Mouse (Mus musculus): ENCODE data around the gene AL607142.1. TPM values are rescaled to one million over a fixed set of nuclear protein-coding genes. Genes with fewer than 3 reads are reported as not detected.
A peak's percentile ranks its signal among the peaks of the same experiment; 100 is the strongest.

Gene AL607142.1
- polyA plus RNA-seq, 1 experiment from 2014 or later: not detected

DNA sequence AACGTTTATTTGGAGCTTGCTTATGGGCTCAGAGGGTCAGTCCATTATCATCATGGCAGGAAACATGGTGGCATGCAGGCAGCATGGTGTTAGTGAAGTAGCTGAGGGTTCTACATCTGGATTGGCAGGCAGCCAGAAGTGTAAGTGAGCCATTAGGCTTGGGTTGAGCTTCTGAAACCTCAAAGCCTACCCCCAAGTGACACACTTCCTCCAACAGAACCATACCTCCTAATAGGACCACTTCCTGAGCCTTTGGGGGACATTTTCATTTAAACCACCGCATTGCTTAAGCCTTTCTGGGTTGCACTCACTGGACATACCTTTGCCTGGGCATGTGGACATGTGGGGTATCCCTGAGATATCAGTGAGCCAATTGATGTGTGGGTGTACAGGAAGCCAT is 23.3 kb upstream of the AL607142.1 start:
- no peak overlapping the region for H3K27ac ChIP-seq
- WGBS: 78% methylated on average over 2 of the region's 2 CpGs

DNA sequence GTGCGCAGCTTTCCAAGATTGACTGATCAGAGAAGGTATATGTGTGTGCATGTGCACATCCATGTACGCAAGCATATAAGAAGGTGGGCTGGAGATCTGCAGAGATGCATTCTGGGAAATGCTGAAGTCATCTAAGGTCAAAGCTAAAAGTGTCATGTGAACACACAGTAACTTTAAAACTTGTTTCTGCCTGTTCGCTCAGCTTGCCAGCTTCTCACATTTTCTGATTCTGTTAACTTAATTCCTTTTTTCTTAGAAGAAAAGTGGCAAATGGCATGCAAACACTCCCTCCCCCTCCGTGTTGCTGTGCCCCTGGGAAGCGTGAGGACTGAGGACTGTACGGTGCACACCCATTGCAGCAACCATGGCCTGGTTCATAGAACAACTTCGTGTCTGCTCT is 22.3 kb upstream of the AL607142.1 start:
- H3K27me3 ChIP-seq: 0 out of 2 replicates have a peak, but pooled peaks cover 2% of the 10 kb centered on the region
- ATAC-seq (replicated peaks; ENCODE audit: insufficient number of reproducible peaks, insufficient read depth, low FRiP score, low read depth): no peak
- WGBS: 84% methylated on average over 7 of the region's 7 CpGs

More for the DNA sequence above, 23.3 kb upstream of the AL607142.1 start:
- no peak overlapping the region for H3K4me2 ChIP-seq
- H3K9me3 ChIP-seq (replicated peaks): no peaks in the 10 kb centered on the region
- H3K4me3 ChIP-seq: no peak overlapping the region
- H3K9ac ChIP-seq: no peak overlapping the region
- H3K4me1 ChIP-seq (replicated peaks): peaks cover 10% of the 10 kb centered on the region; the same call in 1 of the 2 replicates
- ATAC-seq (replicated peaks; ENCODE audit: insufficient number of reproducible peaks, insufficient read depth, low FRiP score, low read depth): no peak
- H3K27me3 ChIP-seq: peaks cover 7% of the 10 kb centered on the region; the same call in 1 of the 2 replicates
- no peaks in the 10 kb centered on the region for H3K36me3 ChIP-seq

DNA sequence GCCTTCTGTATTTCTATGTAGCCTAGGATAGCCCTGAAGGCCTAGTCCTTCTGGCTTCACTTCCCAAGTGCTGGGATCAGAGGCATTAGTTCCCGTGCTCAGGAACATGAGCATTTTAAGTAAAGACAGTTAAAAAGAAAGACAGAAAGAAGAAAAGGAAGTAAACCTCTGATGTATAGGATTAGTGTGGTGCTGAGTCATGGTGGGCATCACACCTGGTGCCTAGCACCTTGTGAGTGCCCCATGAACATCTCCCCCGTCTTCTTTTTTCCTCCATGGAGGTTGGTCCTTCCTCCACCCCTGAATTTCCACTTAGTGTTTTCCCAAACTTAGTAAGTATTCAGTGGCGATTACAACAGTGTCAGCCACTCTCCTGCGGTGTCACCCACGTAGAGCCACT is 20.2 kb upstream of the AL607142.1 start:
- Histone ChIP-seq H3K9me3 (replicated peaks) (no peaks in the 10 kb centered on the region), H3K4me2 (no peak overlapping the region), H3K27me3 (no peaks in the 10 kb centered on the region), H3K9ac (no peak overlapping the region), H3K27ac (no peak overlapping the region), H3K36me3 (no peaks in the 10 kb centered on the region), H3K4me3 (no peak overlapping the region), H3K4me1 (replicated peaks) (peaks cover 18% of the 10 kb centered on the region; the same call in 1 of the 2 replicates)
- ATAC-seq (replicated peaks; ENCODE audit: insufficient number of reproducible peaks, insufficient read depth, low FRiP score, low read depth): no peak
- 77% methylated on average over 5 of the region's 5 CpGs for WGBS

More for the DNA sequence above, 22.3 kb upstream of the AL607142.1 start:
- H3K9ac ChIP-seq: no peak overlapping the region
- H3K36me3 ChIP-seq: no peaks in the 10 kb centered on the region
- H3K27ac ChIP-seq: no peak overlapping the region
- H3K4me2 ChIP-seq: no peak overlapping the region
- no peaks in the 10 kb centered on the region for H3K9me3 ChIP-seq (replicated peaks)
- peaks cover 18% of the 10 kb centered on the region; the same call in 1 of the 2 replicates for H3K4me1 ChIP-seq (replicated peaks)
- H3K4me3 ChIP-seq: no peak overlapping the region

DNA sequence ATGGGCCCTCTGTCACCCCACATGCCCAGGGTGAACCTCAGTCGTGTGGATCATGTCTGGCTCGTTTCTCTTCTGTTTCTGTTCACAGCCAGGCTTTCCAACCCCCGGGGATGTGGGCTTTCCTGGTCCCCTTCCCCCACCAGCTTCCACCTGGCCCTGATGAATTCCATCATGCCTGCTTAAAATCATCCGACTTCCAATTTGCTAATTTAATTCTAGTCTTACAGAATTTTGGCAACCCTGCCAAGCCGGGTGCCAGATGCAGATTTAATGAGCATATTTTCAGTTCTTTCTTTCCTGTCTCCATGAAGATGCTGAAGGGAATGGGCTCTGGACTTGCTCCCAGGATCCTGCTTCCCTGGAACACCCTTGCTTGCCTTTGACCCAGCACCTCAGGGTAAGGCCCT is 19.7 kb upstream of the AL607142.1 start:
- Histone ChIP-seq H3K9ac (no peak overlapping the region), H3K9me3 (replicated peaks) (no peaks in the 10 kb centered on the region), H3K4me2 (no peak overlapping the region), H3K4me3 (no peak overlapping the region), H3K27me3 (no peaks in the 10 kb centered on the region), H3K36me3 (no peaks in the 10 kb centered on the region), H3K27ac (no peak overlapping the region), H3K4me1 (replicated peaks) (peaks cover 18% of the 10 kb centered on the region; the same call in 1 of the 2 replicates)
- ATAC-seq (replicated peaks; ENCODE audit: insufficient number of reproducible peaks, insufficient read depth, low FRiP score, low read depth): no peak
- 55% methylated on average over 5 of the region's 5 CpGs for WGBS

DNA sequence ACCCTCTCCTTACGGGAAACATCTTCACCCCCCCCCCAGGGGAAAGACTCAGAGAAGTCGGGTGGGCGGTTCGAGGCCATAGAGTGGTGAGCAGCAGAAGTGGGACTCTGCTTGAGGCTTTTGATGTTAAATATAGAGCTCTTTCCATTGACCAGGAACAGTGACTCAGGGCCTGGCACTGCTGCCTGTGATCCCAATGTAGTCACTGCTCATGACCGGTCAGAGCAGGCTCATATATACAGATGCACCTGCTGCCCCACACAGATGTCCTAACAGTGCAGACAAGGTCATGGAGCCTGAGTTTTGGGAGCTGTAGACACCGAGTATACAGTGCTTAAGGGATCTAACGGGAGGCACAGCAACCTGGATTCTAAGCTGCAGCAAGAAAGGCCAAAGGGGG is 18.9 kb upstream of the AL607142.1 start:
- H3K27ac ChIP-seq: no peak overlapping the region
- no peak overlapping the region for H3K9ac ChIP-seq
- no peaks in the 10 kb centered on the region for H3K9me3 ChIP-seq (replicated peaks)
- no peak overlapping the region for H3K4me2 ChIP-seq
- no peaks in the 10 kb centered on the region for H3K27me3 ChIP-seq
- WGBS: 58% methylated on average over 7 of the region's 7 CpGs
- H3K36me3 ChIP-seq: no peaks in the 10 kb centered on the region
- H3K4me1 ChIP-seq (replicated peaks): peaks cover 18% of the 10 kb centered on the region; the same call in 1 of the 2 replicates
- H3K4me3 ChIP-seq: no peak overlapping the region
- no peak for ATAC-seq (replicated peaks; ENCODE audit: insufficient number of reproducible peaks, insufficient read depth, low FRiP score, low read depth)

DNA sequence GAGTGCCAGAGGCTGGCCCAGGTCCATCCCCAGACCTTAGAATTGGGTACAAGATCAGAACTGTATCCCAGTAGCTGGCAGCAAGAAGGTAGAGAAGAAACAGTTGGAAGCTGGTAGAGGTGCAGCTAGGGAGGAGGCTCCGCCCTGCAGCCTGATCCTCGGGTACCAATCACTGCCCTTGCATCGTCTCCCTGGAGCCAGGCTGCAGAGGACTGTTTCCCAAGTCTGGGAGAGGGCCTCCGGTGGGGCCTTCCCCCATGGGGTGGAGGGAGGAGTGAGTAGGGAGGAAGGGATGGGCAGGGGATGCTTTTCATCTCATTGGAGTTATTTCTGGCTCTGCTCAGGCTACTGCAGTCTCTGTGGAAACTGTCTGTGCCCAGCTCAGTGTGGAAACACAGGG is 17.7 kb upstream of the AL607142.1 start:
- H3K36me3 ChIP-seq: no peaks in the 10 kb centered on the region
- H3K9ac ChIP-seq: no peak overlapping the region
- no peak overlapping the region for H3K4me2 ChIP-seq
- ATAC-seq (replicated peaks; ENCODE audit: insufficient number of reproducible peaks, insufficient read depth, low FRiP score, low read depth): 0 out of 2 replicates have a peak, but pooled peaks have one; percentile 21
- H3K4me3 ChIP-seq: no peak overlapping the region
- no peaks in the 10 kb centered on the region for H3K9me3 ChIP-seq (replicated peaks)
- H3K4me1 ChIP-seq (replicated peaks): peaks cover 18% of the 10 kb centered on the region; the same call in 1 of the 2 replicates
- H3K27me3 ChIP-seq: no peaks in the 10 kb centered on the region
- H3K27ac ChIP-seq: no peak overlapping the region
- 31% methylated on average over 4 of the region's 4 CpGs for WGBS

DNA sequence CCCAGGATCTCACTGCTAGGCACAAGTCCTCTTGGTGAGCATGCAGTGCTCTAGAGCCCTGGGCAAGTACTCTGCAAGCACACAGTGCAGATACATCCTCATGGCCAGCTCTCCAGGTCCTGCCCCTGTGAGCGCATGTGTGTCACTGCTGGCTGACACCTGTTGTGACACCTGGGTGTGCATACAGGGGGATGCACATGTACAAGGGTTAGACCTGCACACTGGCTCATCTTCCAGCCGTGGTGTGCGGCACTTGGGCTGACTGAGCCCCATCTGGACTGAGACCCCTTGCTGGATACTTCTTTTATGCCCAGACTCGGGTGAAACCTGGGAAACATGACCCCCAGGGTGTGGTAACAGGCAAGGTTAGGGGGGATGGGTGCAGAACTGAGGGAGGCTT is 16.5 kb upstream of the AL607142.1 start:
- Histone ChIP-seq H3K4me3 (no peak overlapping the region), H3K27ac (no peak overlapping the region), H3K36me3 (no peaks in the 10 kb centered on the region), H3K9me3 (replicated peaks) (no peaks in the 10 kb centered on the region), H3K9ac (no peak overlapping the region), H3K4me2 (no peak overlapping the region), H3K4me1 (replicated peaks) (peaks cover 18% of the 10 kb centered on the region; the same call in 1 of the 2 replicates), H3K27me3 (no peaks in the 10 kb centered on the region)
- 85% methylated on average over 4 of the region's 4 CpGs for WGBS
- no peak for ATAC-seq (replicated peaks; ENCODE audit: insufficient number of reproducible peaks, insufficient read depth, low FRiP score, low read depth)

DNA sequence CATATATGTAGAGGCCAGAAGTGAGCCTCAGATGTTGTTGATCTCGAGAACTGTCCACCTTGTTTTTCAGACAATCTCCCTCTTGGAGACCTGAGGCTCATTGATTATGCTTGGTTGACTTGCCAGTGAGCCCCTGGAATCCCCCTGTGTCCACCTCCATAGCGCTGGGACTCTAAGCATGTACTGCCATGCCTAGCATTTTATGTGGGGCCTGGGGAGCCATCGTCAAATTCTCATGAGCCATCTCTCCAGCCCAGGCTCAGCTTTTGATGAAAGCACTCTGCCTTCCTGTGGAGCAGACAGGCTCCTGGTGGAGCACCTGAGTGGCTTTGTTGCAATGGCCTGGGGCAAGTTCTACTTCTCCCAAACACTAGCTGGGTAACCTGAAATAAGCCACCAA is 14.9 kb upstream of the AL607142.1 start:
- H3K4me3 ChIP-seq: no peak overlapping the region
- WGBS: 89% methylated on average over 3 of the region's 3 CpGs
- H3K36me3 ChIP-seq: no peaks in the 10 kb centered on the region
- peaks cover 18% of the 10 kb centered on the region; the same call in 1 of the 2 replicates for H3K4me1 ChIP-seq (replicated peaks)
- no peaks in the 10 kb centered on the region for H3K27me3 ChIP-seq
- no peak overlapping the region for H3K4me2 ChIP-seq
- H3K9ac ChIP-seq: no peak overlapping the region
- ATAC-seq (replicated peaks; ENCODE audit: insufficient number of reproducible peaks, insufficient read depth, low FRiP score, low read depth): no peak
- no peaks in the 10 kb centered on the region for H3K9me3 ChIP-seq (replicated peaks)
- H3K27ac ChIP-seq: no peak overlapping the region

DNA sequence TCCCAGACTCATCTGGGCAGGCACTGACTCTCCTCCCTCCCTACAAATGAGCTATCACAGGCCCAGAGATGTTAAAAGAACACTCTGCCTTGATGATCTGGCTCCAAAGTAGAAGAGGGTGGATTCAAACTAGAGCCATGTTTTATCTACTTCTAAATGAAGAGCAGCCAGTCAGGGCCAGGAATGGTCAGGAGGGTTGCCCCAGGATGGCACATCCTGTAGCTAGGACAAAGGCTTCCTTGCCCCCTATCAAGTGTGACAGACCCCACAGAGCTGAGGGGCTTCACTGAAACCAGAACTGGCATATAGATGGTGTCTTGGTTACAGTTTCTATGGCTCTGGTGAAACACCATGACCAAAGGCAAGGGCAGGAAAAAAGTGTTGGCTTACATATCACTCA is 12.3 kb upstream of the AL607142.1 start:
- Histone ChIP-seq H3K27me3 (no peaks in the 10 kb centered on the region), H3K9ac (no peak overlapping the region), H3K4me3 (no peak overlapping the region), H3K4me1 (replicated peaks) (no peaks in the 10 kb centered on the region), H3K4me2 (no peak overlapping the region), H3K27ac (no peak overlapping the region), H3K36me3 (no peaks in the 10 kb centered on the region), H3K9me3 (replicated peaks) (no peaks in the 10 kb centered on the region)
- no peak for ATAC-seq (replicated peaks; ENCODE audit: insufficient number of reproducible peaks, insufficient read depth, low FRiP score, low read depth)

DNA sequence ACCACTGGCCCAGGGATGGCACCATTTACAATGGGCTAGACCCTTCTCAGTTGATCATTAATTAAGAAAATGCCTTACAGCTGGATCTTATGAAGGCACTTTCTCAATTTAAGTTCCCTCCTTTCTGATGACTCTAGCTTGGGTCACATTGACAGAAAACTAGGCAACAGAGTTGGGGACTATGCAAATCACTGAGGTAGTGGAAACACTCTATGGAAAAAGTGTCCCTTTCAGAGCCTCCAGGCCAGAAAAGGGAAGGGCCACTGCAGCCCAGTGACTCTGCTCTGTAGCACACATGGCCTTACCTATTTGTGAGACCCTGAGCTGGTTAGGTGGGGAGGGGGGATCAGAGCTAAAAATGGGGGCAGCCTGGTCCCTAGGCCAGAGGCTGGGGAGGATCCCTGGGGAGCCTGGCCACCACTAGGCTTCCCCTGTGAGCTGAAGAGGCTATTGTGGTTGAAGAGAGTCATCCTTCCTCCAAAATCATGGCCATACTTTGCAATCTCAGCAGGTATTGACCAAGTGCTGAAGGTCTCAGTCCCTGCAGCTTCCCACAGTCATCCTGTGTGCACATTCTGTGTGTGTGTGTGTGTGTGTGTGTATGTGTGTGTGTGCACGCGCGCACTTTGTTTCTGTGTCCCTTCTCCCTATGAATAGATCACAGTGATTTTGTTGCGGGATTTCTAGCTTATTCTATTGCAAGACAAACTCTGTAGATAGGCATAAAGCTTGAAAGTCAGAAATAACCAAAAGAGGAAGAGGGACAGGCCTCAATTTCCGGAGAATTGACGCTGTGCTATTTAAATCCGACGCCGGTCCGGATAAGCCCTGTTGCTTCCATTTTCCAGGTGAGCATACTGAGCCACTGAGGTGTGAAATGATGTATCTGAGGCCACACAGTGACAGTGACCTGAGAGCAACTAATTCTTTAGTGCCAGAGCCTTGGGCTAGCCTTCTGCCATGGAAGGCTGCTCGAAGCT is 11.5 kb upstream of the AL607142.1 start:
- no peak overlapping the region for H3K4me2 ChIP-seq
- H3K9ac ChIP-seq: no peak overlapping the region
- H3K36me3 ChIP-seq: no peaks in the 10 kb centered on the region
- H3K4me1 ChIP-seq (replicated peaks): no peaks in the 10 kb centered on the region
- H3K27ac ChIP-seq: no peak overlapping the region
- no peak for ATAC-seq (replicated peaks; ENCODE audit: insufficient number of reproducible peaks, insufficient read depth, low FRiP score, low read depth)
- H3K27me3 ChIP-seq: no peaks in the 10 kb centered on the region
- no peak overlapping the region for H3K4me3 ChIP-seq
- H3K9me3 ChIP-seq (replicated peaks): no peaks in the 10 kb centered on the region
- WGBS: 87% methylated on average over 11 of the region's 11 CpGs

DNA sequence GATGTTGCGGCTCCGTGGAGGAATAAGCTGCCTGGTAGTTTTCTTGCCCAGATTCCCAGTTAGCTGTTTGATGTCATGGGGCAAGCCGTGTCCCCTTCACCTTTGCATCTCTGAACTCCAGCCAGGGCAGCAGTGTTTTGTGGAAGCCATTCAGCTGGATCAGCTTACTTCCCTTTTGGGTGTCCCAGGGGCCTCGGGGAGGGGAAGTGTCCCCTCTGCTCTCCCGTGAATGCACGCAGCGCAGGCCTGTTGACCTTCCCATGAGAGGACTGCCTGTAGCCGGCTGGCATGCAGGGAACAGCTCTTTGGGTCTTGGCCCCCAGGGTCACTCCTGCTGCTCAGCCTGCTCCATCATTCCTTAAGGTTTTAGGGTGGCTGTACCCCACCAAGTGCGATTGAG is 10.7 kb upstream of the AL607142.1 start:
- ATAC-seq (replicated peaks; ENCODE audit: insufficient number of reproducible peaks, insufficient read depth, low FRiP score, low read depth): no peak
- Histone ChIP-seq H3K9me3 (replicated peaks) (no peaks in the 10 kb centered on the region), H3K4me3 (no peak overlapping the region), H3K27ac (no peak overlapping the region), H3K36me3 (no peaks in the 10 kb centered on the region), H3K4me2 (no peak overlapping the region), H3K9ac (no peak overlapping the region), H3K27me3 (no peaks in the 10 kb centered on the region), H3K4me1 (replicated peaks) (no peaks in the 10 kb centered on the region)
- WGBS: 65% methylated on average over 9 of the region's 9 CpGs

All from heart, embryonic 15.5 days (tissue).